Mouse (Mus musculus): ENCODE data around the gene Dchs2. TPM values are rescaled to one million over a fixed set of nuclear protein-coding genes. Genes with fewer than 3 reads are reported as not detected.

Dchs2 gene
- polyA plus RNA-seq, 1 experiment, result not detected

- Histone ChIP-seq H3K4me1 (ENCODE audit: control insufficient read depth, insufficient read depth, low read length) (no peaks in the 10 kb centered on the region), H3K4me3 (ENCODE audit: insufficient read depth, low read length) (no peak overlapping the region), H3K27ac (ENCODE audit: insufficient read depth, low read depth, low read length) (no peak overlapping the region)
- TF ChIP-seq CTCF (IDR thresholded peaks at IDR 0.05; ENCODE audit: low read depth, low read length) (no peak), POLR2A (IDR thresholded peaks at IDR 0.05; ENCODE audit: borderline replicate concordance, low read depth, low read length) (no peak)
Measured at GRCm38 (mm10) chr3:83194911-83195310, 67.2 kb downstream of the Dchs2 start.

- no peak overlapping the region for H3K4me3 ChIP-seq (ENCODE audit: insufficient read depth, low read length)
- no peaks in the 10 kb centered on the region for H3K4me1 ChIP-seq (ENCODE audit: control insufficient read depth, insufficient read depth, low read length)
- TF ChIP-seq POLR2A (IDR thresholded peaks at IDR 0.05; ENCODE audit: borderline replicate concordance, low read depth, low read length), result no peak
- TF ChIP-seq CTCF (IDR thresholded peaks at IDR 0.05; ENCODE audit: low read depth, low read length), result no peak
- H3K27ac ChIP-seq (ENCODE audit: insufficient read depth, low read depth, low read length), result no peak overlapping the region
Measured at GRCm38 (mm10) chr3:83201286-83201980, 73.7 kb downstream of the Dchs2 start.

GRCm38 (mm10) chr3:83205073-83205668, 77.4 kb downstream of the Dchs2 start:
- no peak for TF ChIP-seq POLR2A (IDR thresholded peaks at IDR 0.05; ENCODE audit: borderline replicate concordance, low read depth, low read length)
- TF ChIP-seq CTCF (IDR thresholded peaks at IDR 0.05; ENCODE audit: low read depth, low read length), result no peak
- H3K4me1 ChIP-seq (ENCODE audit: control insufficient read depth, insufficient read depth, low read length), result no peaks in the 10 kb centered on the region
- H3K4me3 ChIP-seq (ENCODE audit: insufficient read depth, low read length), result no peak overlapping the region
- H3K27ac ChIP-seq (ENCODE audit: insufficient read depth, low read depth, low read length), result no peak overlapping the region

GRCm38 (mm10) chr3:83209646-83210045, 81.9 kb downstream of the Dchs2 start:
- Histone ChIP-seq H3K27ac (ENCODE audit: insufficient read depth, low read depth, low read length) (no peak overlapping the region), H3K4me3 (ENCODE audit: insufficient read depth, low read length) (no peak overlapping the region), H3K4me1 (ENCODE audit: control insufficient read depth, insufficient read depth, low read length) (no peaks in the 10 kb centered on the region)
- TF ChIP-seq POLR2A (IDR thresholded peaks at IDR 0.05; ENCODE audit: borderline replicate concordance, low read depth, low read length), result no peak
- TF ChIP-seq CTCF (IDR thresholded peaks at IDR 0.05; ENCODE audit: low read depth, low read length), result no peak

- TF ChIP-seq POLR2A (IDR thresholded peaks at IDR 0.05; ENCODE audit: borderline replicate concordance, low read depth, low read length) (no peak), CTCF (IDR thresholded peaks at IDR 0.05; ENCODE audit: low read depth, low read length) (no peak)
- Histone ChIP-seq H3K27ac (ENCODE audit: insufficient read depth, low read depth, low read length) (no peak overlapping the region), H3K4me1 (ENCODE audit: control insufficient read depth, insufficient read depth, low read length) (no peaks in the 10 kb centered on the region), H3K4me3 (ENCODE audit: insufficient read depth, low read length) (no peak overlapping the region)
Measured at GRCm38 (mm10) chr3:83210210-83210609, 82.5 kb downstream of the Dchs2 start.

GRCm38 (mm10) chr3:83211939-83212338, 84.2 kb downstream of the Dchs2 start:
- Histone ChIP-seq H3K27ac (ENCODE audit: insufficient read depth, low read depth, low read length) (no peak overlapping the region), H3K4me1 (ENCODE audit: control insufficient read depth, insufficient read depth, low read length) (no peaks in the 10 kb centered on the region), H3K4me3 (ENCODE audit: insufficient read depth, low read length) (no peak overlapping the region)
- TF ChIP-seq POLR2A (IDR thresholded peaks at IDR 0.05; ENCODE audit: borderline replicate concordance, low read depth, low read length), result no peak
- TF ChIP-seq CTCF (IDR thresholded peaks at IDR 0.05; ENCODE audit: low read depth, low read length), result no peak

- Histone ChIP-seq H3K4me1 (ENCODE audit: control insufficient read depth, insufficient read depth, low read length) (no peaks in the 10 kb centered on the region), H3K4me3 (ENCODE audit: insufficient read depth, low read length) (no peak overlapping the region), H3K27ac (ENCODE audit: insufficient read depth, low read depth, low read length) (no peak overlapping the region)
- TF ChIP-seq POLR2A (IDR thresholded peaks at IDR 0.05; ENCODE audit: borderline replicate concordance, low read depth, low read length), result no peak
Measured at GRCm38 (mm10) chr3:83212578-83212977, 84.8 kb downstream of the Dchs2 start.

- Histone ChIP-seq H3K27ac (ENCODE audit: insufficient read depth, low read depth, low read length) (no peak overlapping the region), H3K4me3 (ENCODE audit: insufficient read depth, low read length) (no peak overlapping the region), H3K4me1 (ENCODE audit: control insufficient read depth, insufficient read depth, low read length) (no peaks in the 10 kb centered on the region)
- TF ChIP-seq CTCF (IDR thresholded peaks at IDR 0.05; ENCODE audit: low read depth, low read length) (no peak), POLR2A (IDR thresholded peaks at IDR 0.05; ENCODE audit: borderline replicate concordance, low read depth, low read length) (no peak)
Measured at GRCm38 (mm10) chr3:83218059-83218458, 90.3 kb downstream of the Dchs2 start.

GRCm38 (mm10) chr3:83220101-83220500, 92.4 kb downstream of the Dchs2 start:
- Histone ChIP-seq H3K4me3 (ENCODE audit: insufficient read depth, low read length) (no peak overlapping the region), H3K27ac (ENCODE audit: insufficient read depth, low read depth, low read length) (no peak overlapping the region), H3K4me1 (ENCODE audit: control insufficient read depth, insufficient read depth, low read length) (no peaks in the 10 kb centered on the region)
- TF ChIP-seq POLR2A (IDR thresholded peaks at IDR 0.05; ENCODE audit: borderline replicate concordance, low read depth, low read length) (no peak), CTCF (IDR thresholded peaks at IDR 0.05; ENCODE audit: low read depth, low read length) (no peak)

- Histone ChIP-seq H3K27ac (ENCODE audit: insufficient read depth, low read depth, low read length) (no peak overlapping the region), H3K4me3 (ENCODE audit: insufficient read depth, low read length) (no peak overlapping the region), H3K4me1 (ENCODE audit: control insufficient read depth, insufficient read depth, low read length) (no peaks in the 10 kb centered on the region)
- TF ChIP-seq CTCF (IDR thresholded peaks at IDR 0.05; ENCODE audit: low read depth, low read length) (no peak), POLR2A (IDR thresholded peaks at IDR 0.05; ENCODE audit: borderline replicate concordance, low read depth, low read length) (no peak)
Measured at GRCm38 (mm10) chr3:83222125-83222524, 94.4 kb downstream of the Dchs2 start.
